Mouse (Mus musculus) naive thymus-derived CD4-positive, alpha-beta T cell, adult 2 months (primary cell): Measurements from ENCODE around the gene A630089N07Rik.

Source experiments
- DNase-seq: peaks from one replicate; pipeline ENCODE4 v3.0.0-alpha.2; 2011; ENCODE audit warnings: low read depth

The A630089N07Rik gene

DNA sequence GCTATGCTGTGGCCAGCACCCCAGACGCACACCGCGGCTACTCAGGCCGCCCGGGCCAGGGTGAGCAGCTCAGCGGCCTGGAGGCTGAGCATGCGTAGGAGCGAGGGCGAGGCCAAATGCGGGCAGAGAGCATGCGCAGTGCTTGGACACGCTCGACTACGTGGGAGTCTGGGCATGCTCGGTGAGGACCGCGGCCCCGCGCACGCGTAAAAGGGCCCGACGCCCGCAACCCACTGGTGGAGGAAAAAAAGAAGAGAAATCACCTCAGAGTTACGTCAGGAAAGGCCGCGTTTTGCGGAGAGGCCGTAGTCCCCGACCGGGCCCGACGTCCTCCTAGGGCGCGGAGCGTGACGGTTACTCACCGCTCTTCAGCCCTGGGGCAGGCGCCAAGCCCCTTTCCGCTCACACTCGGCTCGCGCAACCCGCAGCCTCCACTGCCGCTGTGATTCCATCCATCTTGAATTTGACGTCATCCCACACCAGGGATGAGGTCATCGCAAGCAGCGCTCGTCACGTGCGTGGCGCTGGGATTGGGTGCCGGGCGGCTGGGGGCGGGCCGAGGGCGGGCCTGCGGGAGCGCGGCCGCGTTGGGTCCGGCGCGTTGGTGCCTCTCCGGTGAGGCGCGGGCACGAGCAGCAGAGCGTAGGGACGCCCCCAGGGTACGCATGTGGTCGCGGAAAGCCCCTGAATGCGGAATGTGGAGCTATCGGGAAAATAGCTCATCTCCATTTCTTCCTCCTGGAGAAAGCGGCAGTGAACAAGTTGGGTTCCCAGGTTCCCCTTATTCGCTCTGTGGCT is 119.9 kb downstream of the A630089N07Rik start, which contains the start of the genes C2cd2 and Zbtb21:
C2cd2 (minus strand) TSS at position 448 of the 798 bp plus-strand sequence.
Zbtb21 (minus strand) TSS at position 472 of the 798 bp plus-strand sequence.
- DNase-seq: peak; percentile 97

DNA sequence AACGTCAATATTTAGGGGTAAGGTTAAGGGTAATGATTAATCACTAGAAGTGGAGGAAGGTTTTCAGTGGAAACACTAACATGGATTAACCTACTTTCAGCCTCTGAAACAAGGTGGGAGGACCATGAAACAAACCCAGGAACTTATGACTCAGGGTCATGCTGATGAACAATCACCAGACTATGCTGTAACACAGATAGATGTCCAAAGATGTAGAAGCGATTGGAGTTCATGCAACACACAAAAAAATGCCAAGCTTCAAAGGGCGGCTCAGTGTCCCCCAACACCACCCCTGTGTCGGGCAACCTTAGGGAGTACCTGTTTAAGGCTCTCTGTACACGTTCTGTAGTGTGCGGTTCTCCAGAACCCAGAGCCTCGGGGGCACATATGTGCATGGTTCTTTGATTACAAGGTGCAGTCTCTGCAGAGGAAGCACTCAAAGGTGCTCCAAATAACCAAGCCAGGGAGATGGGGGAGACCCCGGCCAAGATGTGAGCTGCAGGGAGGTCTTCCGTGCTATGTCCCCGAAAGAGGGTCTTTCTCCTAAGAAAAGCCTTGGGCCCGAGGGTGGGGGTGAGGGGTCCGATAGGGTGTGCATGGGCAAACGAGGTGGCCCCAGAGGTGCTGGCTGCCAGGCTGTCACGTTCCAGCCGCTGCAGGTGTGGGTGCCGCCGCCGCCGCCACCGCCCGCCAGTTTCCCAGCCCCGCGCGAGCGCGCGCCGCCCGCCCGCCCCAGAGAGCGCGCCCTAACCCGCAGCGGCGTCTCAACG is 120.7 kb downstream of the A630089N07Rik start:
- DNase-seq: no peak

DNA sequence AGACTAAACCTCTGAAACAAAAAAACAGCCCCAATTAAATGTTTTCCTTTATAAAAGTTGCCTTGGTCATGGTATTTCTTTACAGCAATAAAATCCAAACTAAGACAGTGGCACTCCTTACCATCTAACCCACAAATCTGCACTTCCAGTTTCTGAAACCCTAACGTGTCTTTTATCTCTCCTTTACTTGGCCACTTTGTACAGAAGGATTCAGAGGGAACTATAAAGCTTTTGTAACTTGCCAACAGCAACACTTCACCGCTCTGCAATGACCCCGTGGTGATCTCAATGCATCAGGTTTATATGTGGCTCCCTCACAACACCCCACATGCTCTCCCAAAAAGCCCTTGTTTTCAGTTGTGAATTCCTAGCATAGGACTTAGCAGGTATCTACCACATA is 121.9 kb downstream of the A630089N07Rik start:
- no peak for DNase-seq

DNA sequence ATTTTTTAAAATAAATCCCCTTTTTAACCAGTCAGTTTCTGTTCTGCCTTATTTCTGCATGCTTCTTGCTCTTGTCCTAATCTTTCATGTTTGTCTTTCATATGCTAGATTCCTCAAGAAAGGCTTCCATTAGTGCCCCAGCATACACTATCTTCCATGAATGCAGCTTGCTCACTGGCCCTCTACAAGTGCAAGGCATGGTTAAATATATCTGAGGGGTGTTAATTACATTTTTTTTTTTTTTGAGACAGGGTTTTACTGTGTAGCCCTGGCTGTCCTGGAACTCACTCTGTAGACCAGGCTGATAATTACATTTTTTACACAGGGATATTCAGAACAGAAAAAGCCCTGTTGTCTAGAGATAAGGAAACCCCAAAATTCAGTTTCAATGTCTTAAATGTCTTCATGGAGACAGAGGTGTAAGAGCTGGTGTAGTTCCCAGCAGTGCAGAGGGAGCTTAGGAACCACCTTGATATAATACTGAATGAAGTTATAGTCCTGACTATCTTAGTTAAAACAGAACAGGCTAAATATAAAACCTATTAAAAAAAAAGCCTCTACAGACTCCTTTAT is 123.8 kb downstream of the A630089N07Rik start:
- no peak for DNase-seq

DNA sequence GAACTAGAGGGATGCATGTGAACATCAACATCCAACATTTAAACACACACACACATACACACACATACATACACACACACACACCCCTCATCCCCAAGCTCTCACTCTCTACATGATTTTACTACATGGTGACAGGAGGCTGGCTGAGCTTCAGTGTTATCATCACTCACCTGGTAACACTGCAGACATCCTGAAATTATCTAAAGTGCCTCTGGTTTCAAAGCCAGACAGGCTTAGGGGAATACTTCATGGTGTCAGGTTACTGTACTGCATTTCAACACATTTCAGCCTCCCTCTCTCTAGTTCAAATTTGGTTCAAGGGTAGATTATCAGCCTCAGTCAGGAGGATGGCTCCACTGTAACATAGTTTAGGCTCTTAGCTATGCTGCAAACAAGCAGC is 124.6 kb downstream of the A630089N07Rik start:
- no peak for DNase-seq

DNA sequence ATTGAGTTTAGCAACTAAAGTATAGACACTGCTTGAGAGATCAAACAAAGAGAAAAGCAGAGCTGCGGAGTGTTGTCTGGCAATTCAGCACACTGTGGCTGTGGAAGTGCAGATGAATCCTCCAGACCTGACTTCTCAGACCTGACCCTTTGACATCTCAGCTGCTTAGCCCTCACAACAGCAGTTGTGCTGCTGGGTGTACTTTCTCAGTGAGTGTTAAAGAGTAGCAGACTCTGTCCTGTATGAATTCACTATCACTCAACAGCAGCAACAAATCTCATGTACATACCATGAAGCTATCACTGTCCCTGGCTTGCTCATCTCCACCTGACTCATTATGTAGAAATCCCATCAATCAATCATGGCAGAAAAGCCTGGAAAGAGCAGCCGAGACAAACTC is 126.2 kb downstream of the A630089N07Rik start:
- DNase-seq: no peak

DNA sequence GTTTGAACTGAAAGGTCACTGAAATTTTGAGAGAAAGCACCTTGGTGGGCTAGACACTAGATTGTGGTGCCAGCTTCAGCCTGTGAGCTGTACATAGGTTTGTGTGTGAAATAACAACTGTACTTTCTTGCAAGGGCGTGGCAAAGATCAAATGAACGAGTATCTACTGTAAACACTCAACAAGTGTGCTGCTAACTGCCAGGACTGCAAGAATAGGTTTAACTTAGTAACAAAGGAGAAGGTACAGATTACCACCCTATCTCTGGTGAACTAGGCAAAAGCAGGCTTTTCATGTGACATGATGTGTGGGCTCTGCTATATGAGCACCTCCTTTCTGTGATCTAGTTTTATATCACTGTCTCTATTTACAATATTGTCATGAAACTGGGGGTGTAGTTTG is 128.9 kb downstream of the A630089N07Rik start:
- DNase-seq: no peak

DNA sequence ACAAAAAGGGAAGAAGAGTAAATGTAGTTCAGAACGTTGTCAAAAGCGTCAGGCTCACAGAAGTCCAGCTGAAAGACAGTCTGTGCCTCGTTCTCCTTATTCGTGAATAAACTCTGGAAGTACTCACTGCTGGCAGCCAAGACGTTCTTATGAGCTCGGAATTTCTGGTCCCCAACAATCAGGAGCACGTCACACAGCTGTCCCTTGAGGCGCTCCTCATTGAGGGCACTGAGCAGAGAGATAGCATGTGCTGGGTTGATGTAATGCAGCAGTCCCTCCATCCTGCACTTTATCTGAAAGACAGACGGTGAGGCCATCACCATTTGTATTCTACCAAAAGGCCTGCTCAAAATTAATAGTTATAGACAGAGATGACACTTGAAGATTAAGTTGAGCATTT is 129.4 kb downstream of the A630089N07Rik start:
- no peak for DNase-seq

DNA sequence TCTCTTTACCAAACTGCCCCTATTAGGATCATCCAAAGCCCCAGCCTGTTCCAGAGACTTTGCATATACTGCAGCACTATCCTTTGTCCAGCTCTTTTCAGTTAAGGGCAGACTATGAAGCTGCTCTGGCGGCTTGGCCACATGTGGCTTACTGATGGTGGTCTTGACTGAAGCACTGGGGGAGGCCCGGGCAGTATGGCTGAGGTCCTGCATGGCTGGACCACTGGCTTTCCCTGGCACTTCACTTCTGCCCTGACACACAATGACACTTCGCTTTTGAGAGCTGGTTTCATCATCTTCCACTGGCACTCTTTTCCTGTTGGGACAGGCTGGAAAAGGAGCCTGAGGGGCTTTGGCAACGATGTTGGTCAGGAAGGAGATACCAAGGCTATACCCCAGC is 129.9 kb downstream of the A630089N07Rik start:
- no peak for DNase-seq
